Mouse (Mus musculus): Measurements from ENCODE around the gene Fermt1. TPM values are rescaled to one million over a fixed set of nuclear protein-coding genes. Genes with fewer than 3 reads are reported as not detected.

The Fermt1 gene
- polyA plus RNA-seq, 1 experiment from 2014 or later = 4.4 TPM

- no peak overlapping the region for H3K4me2 ChIP-seq (ENCODE audit: low read depth, low read length)
- WGBS = 64% methylated on average over 10 of the region's 10 CpGs
- H3K9me3 ChIP-seq (ENCODE audit: control insufficient read depth, low read length) = no peaks in the 10 kb centered on the region
- H3K9ac ChIP-seq (ENCODE audit: low read length) = no peak overlapping the region
- ATAC-seq (ENCODE audit: low read depth) = no peak
- no peak overlapping the region for H3K4me3 ChIP-seq (ENCODE audit: low read length)
- no peaks in the 10 kb centered on the region for H3K4me1 ChIP-seq (replicated peaks; ENCODE audit: control insufficient read depth, insufficient read depth, low read length)
- H3K27ac ChIP-seq (ENCODE audit: low read length) = no peak overlapping the region
- peaks cover 13% of the 10 kb centered on the region for H3K27me3 ChIP-seq (ENCODE audit: control insufficient read depth, insufficient read depth, low read depth, low read length)
- H3K36me3 ChIP-seq (ENCODE audit: control insufficient read depth, insufficient read depth, low read length) = no peaks in the 10 kb centered on the region
These were observed 71.9 kb downstream of the Fermt1 start for GRCm38 (mm10) chr2:132873657-132874326.

GRCm38 (mm10) chr2:132871663-132872062 is 74.0 kb downstream of the Fermt1 start:
- no peak for ATAC-seq (ENCODE audit: low read depth)
- H3K27me3 ChIP-seq (ENCODE audit: control insufficient read depth, insufficient read depth, low read depth, low read length) = no peaks in the 10 kb centered on the region; the same call in 1 of the 2 replicates
- no peaks in the 10 kb centered on the region for H3K4me1 ChIP-seq (replicated peaks; ENCODE audit: control insufficient read depth, insufficient read depth, low read length)
- 65% methylated on average over 3 of the region's 3 CpGs for WGBS
- no peak overlapping the region for H3K27ac ChIP-seq (ENCODE audit: low read length)
- no peak overlapping the region for H3K9ac ChIP-seq (ENCODE audit: low read length)
- H3K4me3 ChIP-seq (ENCODE audit: low read length) = no peak overlapping the region
- H3K9me3 ChIP-seq (ENCODE audit: control insufficient read depth, low read length) = no peaks in the 10 kb centered on the region
- no peaks in the 10 kb centered on the region for H3K36me3 ChIP-seq (ENCODE audit: control insufficient read depth, insufficient read depth, low read length)
- no peak overlapping the region for H3K4me2 ChIP-seq (ENCODE audit: low read depth, low read length)

GRCm38 (mm10) chr2:132870286-132870685 is 75.4 kb downstream of the Fermt1 start:
- H3K4me1 ChIP-seq (replicated peaks; ENCODE audit: control insufficient read depth, insufficient read depth, low read length) = no peaks in the 10 kb centered on the region
- no peak overlapping the region for H3K9ac ChIP-seq (ENCODE audit: low read length)
- no peak for ATAC-seq (ENCODE audit: low read depth)
- H3K27ac ChIP-seq (ENCODE audit: low read length) = no peak overlapping the region
- H3K9me3 ChIP-seq (ENCODE audit: control insufficient read depth, low read length) = no peaks in the 10 kb centered on the region
- H3K4me2 ChIP-seq (ENCODE audit: low read depth, low read length) = no peak overlapping the region
- no peaks in the 10 kb centered on the region; the same call in 1 of the 2 replicates for H3K36me3 ChIP-seq (ENCODE audit: control insufficient read depth, insufficient read depth, low read length)
- no peak overlapping the region for H3K4me3 ChIP-seq (ENCODE audit: low read length)
- 69% methylated on average over 4 of the region's 4 CpGs for WGBS
- no peaks in the 10 kb centered on the region for H3K27me3 ChIP-seq (ENCODE audit: control insufficient read depth, insufficient read depth, low read depth, low read length)

DNA sequence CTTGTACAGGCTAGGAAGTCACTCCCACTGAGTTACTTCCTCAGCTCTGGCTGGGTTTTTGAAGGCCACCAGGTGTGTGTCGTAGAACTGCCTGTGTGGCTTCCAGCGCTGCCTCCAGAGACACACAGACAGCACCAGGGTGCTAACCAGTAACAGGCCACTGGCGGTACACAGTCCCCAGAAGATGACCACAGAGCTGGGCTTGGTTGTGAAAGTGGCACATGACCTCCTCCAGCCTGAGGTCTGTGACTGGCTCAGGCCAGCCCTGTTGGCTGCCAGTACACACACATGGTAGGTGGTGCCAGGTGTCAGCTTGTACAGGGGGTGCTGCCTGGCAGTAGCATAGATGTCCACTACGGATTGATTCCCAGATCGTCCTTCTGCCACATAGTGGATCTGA is 76.0 kb downstream of the Fermt1 start:
- 77% methylated on average over 5 of the region's 5 CpGs for WGBS
- no peak for ATAC-seq (ENCODE audit: low read depth)

DNA sequence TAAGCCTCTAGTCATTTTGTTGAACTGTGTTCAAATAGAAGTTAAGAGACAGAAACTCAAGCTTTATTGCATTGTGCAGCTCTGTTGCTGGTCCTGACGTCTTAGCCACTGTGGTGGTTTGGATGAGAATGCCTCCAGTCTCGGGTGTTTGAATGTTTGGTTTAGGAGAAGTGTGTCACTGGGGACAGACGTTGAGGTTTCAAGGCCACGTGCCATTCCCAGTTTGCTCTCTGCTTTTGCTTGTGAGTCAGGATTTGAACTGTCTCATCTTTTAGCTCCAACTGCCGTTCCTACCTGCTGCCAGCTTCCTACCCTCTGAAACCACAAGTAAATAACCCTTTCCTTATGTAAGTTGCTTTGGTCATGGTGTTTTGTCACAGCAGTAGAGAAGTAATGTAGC is 78.2 kb downstream of the Fermt1 start:
- Histone ChIP-seq H3K9ac (ENCODE audit: low read length) (no peak overlapping the region), H3K27me3 (ENCODE audit: control insufficient read depth, insufficient read depth, low read depth, low read length) (no peaks in the 10 kb centered on the region), H3K36me3 (ENCODE audit: control insufficient read depth, insufficient read depth, low read length) (peaks cover 4% of the 10 kb centered on the region; the same call in 1 of the 2 replicates), H3K4me2 (ENCODE audit: low read depth, low read length) (no peak overlapping the region), H3K4me1 (replicated peaks; ENCODE audit: control insufficient read depth, insufficient read depth, low read length) (no peaks in the 10 kb centered on the region), H3K9me3 (ENCODE audit: control insufficient read depth, low read length) (no peaks in the 10 kb centered on the region), H3K4me3 (ENCODE audit: low read length) (no peak overlapping the region), H3K27ac (ENCODE audit: low read length) (no peak overlapping the region)
- ATAC-seq (ENCODE audit: low read depth) = no peak
- WGBS = 66% methylated on average over 5 of the region's 5 CpGs

More for the DNA sequence above, 76.0 kb downstream of the Fermt1 start:
- Histone ChIP-seq H3K27ac (ENCODE audit: low read length) (no peak overlapping the region), H3K4me2 (ENCODE audit: low read depth, low read length) (no peak overlapping the region), H3K4me1 (replicated peaks; ENCODE audit: control insufficient read depth, insufficient read depth, low read length) (no peaks in the 10 kb centered on the region), H3K9me3 (ENCODE audit: control insufficient read depth, low read length) (no peaks in the 10 kb centered on the region), H3K36me3 (ENCODE audit: control insufficient read depth, insufficient read depth, low read length) (no peaks in the 10 kb centered on the region; the same call in 1 of the 2 replicates), H3K27me3 (ENCODE audit: control insufficient read depth, insufficient read depth, low read depth, low read length) (no peaks in the 10 kb centered on the region), H3K4me3 (ENCODE audit: low read length) (no peak overlapping the region), H3K9ac (ENCODE audit: low read length) (no peak overlapping the region)

GRCm38 (mm10) chr2:132863325-132863724 is 82.4 kb downstream of the Fermt1 start:
- WGBS = 89% methylated on average over 2 of the region's 2 CpGs
- no peaks in the 10 kb centered on the region for H3K4me1 ChIP-seq (replicated peaks; ENCODE audit: control insufficient read depth, insufficient read depth, low read length)
- no peak overlapping the region for H3K4me2 ChIP-seq (ENCODE audit: low read depth, low read length)
- peaks cover 4% of the 10 kb centered on the region; the same call in 1 of the 2 replicates for H3K36me3 ChIP-seq (ENCODE audit: control insufficient read depth, insufficient read depth, low read length)
- H3K27me3 ChIP-seq (ENCODE audit: control insufficient read depth, insufficient read depth, low read depth, low read length) = no peaks in the 10 kb centered on the region
- no peak for ATAC-seq (ENCODE audit: low read depth)
- H3K4me3 ChIP-seq (ENCODE audit: low read length) = no peak overlapping the region
- H3K9ac ChIP-seq (ENCODE audit: low read length) = no peak overlapping the region
- no peaks in the 10 kb centered on the region for H3K9me3 ChIP-seq (ENCODE audit: control insufficient read depth, low read length)
- H3K27ac ChIP-seq (ENCODE audit: low read length) = no peak overlapping the region

DNA sequence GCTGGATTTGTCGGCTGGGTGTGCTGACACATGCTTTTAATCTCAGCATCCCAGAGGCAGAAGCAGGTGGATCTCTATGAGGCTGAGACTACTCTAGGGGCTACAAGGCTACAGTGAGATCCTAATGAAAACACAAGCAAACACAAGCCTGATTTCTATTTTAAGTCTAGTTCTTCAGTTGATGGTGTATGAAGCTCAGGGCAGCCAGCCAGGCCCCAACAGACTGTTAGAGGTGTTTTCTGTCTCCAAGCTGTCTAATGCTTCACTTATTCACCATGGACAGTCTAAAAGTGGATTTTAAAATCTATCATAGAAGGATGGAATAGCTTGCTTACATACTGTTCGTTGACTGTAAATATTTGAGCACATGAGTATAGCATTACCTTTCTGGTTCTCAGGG is 84.2 kb downstream of the Fermt1 start:
- Histone ChIP-seq H3K9ac (ENCODE audit: low read length) (no peak overlapping the region), H3K4me3 (ENCODE audit: low read length) (no peak overlapping the region), H3K9me3 (ENCODE audit: control insufficient read depth, low read length) (no peaks in the 10 kb centered on the region), H3K4me1 (replicated peaks; ENCODE audit: control insufficient read depth, insufficient read depth, low read length) (no peaks in the 10 kb centered on the region), H3K27ac (ENCODE audit: low read length) (no peak overlapping the region), H3K36me3 (ENCODE audit: control insufficient read depth, insufficient read depth, low read length) (peaks cover 4% of the 10 kb centered on the region; the same call in 1 of the 2 replicates), H3K4me2 (ENCODE audit: low read depth, low read length) (no peak overlapping the region), H3K27me3 (ENCODE audit: control insufficient read depth, insufficient read depth, low read depth, low read length) (no peaks in the 10 kb centered on the region)
- 87% methylated on average over 2 of the region's 2 CpGs for WGBS
- no peak for ATAC-seq (ENCODE audit: low read depth)

DNA sequence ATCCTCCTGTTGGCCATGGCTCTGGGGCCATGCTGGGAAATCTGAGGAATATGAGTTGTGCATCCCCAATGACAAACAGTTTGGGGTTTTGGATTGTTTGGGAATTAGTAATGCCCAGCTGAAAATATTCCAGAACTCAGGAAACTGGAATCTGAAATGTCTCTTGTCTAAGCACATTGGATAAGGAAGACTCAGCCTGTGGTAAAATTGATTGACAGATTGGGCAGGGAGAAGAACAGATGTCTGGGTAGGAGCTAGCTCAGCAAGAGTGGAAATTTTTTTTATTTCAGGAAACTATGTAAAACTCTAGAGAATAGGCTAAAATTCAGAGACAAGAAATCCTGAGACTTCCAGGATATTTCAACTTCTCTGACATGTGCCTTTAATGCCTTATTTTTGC is 85.3 kb downstream of the Fermt1 start:
- H3K9ac ChIP-seq (ENCODE audit: low read length) = no peak overlapping the region
- H3K27ac ChIP-seq (ENCODE audit: low read length) = no peak overlapping the region
- H3K27me3 ChIP-seq (ENCODE audit: control insufficient read depth, insufficient read depth, low read depth, low read length) = no peaks in the 10 kb centered on the region
- no peaks in the 10 kb centered on the region for H3K9me3 ChIP-seq (ENCODE audit: control insufficient read depth, low read length)
- ATAC-seq (ENCODE audit: low read depth) = no peak
- no peak overlapping the region for H3K4me2 ChIP-seq (ENCODE audit: low read depth, low read length)
- H3K4me1 ChIP-seq (replicated peaks; ENCODE audit: control insufficient read depth, insufficient read depth, low read length) = no peaks in the 10 kb centered on the region
- H3K4me3 ChIP-seq (ENCODE audit: low read length) = no peak overlapping the region
- peaks cover 4% of the 10 kb centered on the region; the same call in 1 of the 2 replicates for H3K36me3 ChIP-seq (ENCODE audit: control insufficient read depth, insufficient read depth, low read length)

DNA sequence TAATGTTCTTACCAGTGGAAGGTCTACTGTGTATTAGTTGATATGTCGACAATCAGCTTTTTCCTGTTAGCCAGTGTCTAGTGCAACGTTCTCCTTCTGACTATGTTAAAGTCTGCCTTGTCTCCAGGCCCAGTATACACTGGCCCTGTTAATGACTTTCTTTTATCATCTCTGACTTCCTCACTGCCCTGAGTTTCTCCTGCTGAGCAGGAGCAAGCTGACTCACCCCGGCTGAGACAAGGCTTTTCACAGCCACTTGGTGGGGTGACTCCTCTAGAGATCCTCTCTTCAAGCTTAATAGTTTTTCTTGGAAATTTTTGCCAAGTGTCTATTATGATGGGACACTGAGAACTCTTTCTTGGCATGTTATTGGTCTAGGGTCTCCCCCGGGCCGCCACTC is 89.4 kb downstream of the Fermt1 start:
- H3K4me1 ChIP-seq (replicated peaks; ENCODE audit: control insufficient read depth, insufficient read depth, low read length) = no peaks in the 10 kb centered on the region
- no peak overlapping the region for H3K4me3 ChIP-seq (ENCODE audit: low read length)
- H3K27me3 ChIP-seq (ENCODE audit: control insufficient read depth, insufficient read depth, low read depth, low read length) = no peaks in the 10 kb centered on the region
- WGBS = 81% methylated on average over 5 of the region's 5 CpGs
- H3K4me2 ChIP-seq (ENCODE audit: low read depth, low read length) = no peak overlapping the region
- no peak overlapping the region for H3K27ac ChIP-seq (ENCODE audit: low read length)
- H3K9me3 ChIP-seq (ENCODE audit: control insufficient read depth, low read length) = no peaks in the 10 kb centered on the region
- no peak overlapping the region for H3K9ac ChIP-seq (ENCODE audit: low read length)
- H3K36me3 ChIP-seq (ENCODE audit: control insufficient read depth, insufficient read depth, low read length) = peaks cover 1% of the 10 kb centered on the region; the same call in 1 of the 2 replicates
- ATAC-seq (ENCODE audit: low read depth) = no peak
